Mouse (Mus musculus) embryonic facial prominence, embryonic 15.5 days (tissue): ENCODE measurements around the gene Fam111a. TPM values are rescaled to one million over a fixed set of nuclear protein-coding genes. Genes with fewer than 3 reads are reported as not detected.

Experiments
- ATAC-seq: fragments of 200-750 bp; cut with Nextera tagmentation; 2 replicates; pipeline ENCODE4 v1.8.0; 2017; ENCODE audit warnings: low read depth, moderate TSS enrichment; ENCODE audit not compliant: insufficient number of reproducible peaks, low FRiP score, low TSS enrichment
- H3K27ac ChIP-seq: fragments of 300-500 bp; sonication (generic); replicated peaks from 2 replicates; pipeline ENCODE4 v1.5.1; 2015; ENCODE audit warnings: mild to moderate bottlenecking, inconsistent platforms
- H3K27me3 ChIP-seq: fragments of 300-500 bp; sonication (generic); 2 replicates; pipeline ENCODE4 v1.6.1; 2015; ENCODE audit warnings: inconsistent platforms
- H3K36me3 ChIP-seq: fragments of 300-500 bp; sonication (generic); 2 replicates; pipeline ENCODE4 v1.6.1; 2015; ENCODE audit warnings: mild to moderate bottlenecking, inconsistent platforms
- H3K4me1 ChIP-seq: fragments of 300-500 bp; sonication (generic); 2 replicates; pipeline ENCODE4 v1.6.1; 2015; ENCODE audit warnings: inconsistent platforms
- H3K4me2 ChIP-seq: fragments of 300-500 bp; sonication (generic); replicated peaks from 2 replicates; pipeline ENCODE4 v1.6.1; 2015; ENCODE audit warnings: mild to moderate bottlenecking, inconsistent platforms
- H3K4me3 ChIP-seq: fragments of 300-500 bp; sonication (generic); replicated peaks from 2 replicates; pipeline ENCODE4 v1.5.1; 2015; ENCODE audit warnings: mild to moderate bottlenecking, inconsistent platforms
- H3K9ac ChIP-seq: fragments of 300-500 bp; sonication (generic); 2 replicates; pipeline ENCODE4 v1.6.1; 2015; ENCODE audit warnings: inconsistent platforms
- H3K9me3 ChIP-seq: fragments of 300-500 bp; sonication (generic); replicated peaks from 2 replicates; pipeline ENCODE4 v1.6.1; 2016; ENCODE audit warnings: inconsistent platforms
- WGBS: fragments of 180-500 bp; shearing (Covaris S2); methylation state at CpG from one replicate; pipeline ENCODE4 v1.1.7; 2015; 5-methylcytosine and 5-hydroxymethylcytosine counted together
- polyA plus RNA-seq: library from polyadenylated mRNA; unstranded; fragments of >200 nt; fragmentation: Nextera tagmentation; extraction: Ambion mirVana; gene quantifications from 2 replicates; pipeline ENCODE4 v1.2.1, GENCODE M21; 2015

Gene Fam111a
- polyA plus RNA-seq, 1 experiment from 2014 or later: 22.0 TPM

DNA sequence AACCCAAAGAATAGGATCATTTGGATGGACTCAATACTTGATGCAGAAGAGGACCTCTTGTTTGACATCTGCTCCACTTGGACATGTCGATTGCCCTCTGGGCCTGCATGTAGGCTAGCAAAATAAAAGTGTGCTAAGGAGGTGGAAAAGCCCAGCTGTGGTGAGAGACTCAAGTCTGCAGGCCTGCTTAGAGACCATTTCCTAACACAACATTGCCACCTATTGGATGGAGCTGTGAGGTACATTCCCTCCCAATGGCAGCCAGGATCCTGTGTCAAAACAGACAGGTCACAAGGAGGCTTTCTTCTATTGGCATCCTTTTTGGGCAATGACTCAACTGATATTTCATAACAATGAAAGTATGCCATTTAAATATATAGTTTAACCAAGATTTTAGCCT lies 46.4 kb downstream of the Fam111a start:
- peaks cover 5% of the 10 kb centered on the region for H3K4me1 ChIP-seq
- no peak overlapping the region for H3K9ac ChIP-seq
- ATAC-seq: no peak; the same call in 1 of the 2 replicates
- H3K4me3 ChIP-seq: no peak overlapping the region
- no peaks in the 10 kb centered on the region for H3K36me3 ChIP-seq
- no peaks in the 10 kb centered on the region for H3K9me3 ChIP-seq
- no peaks in the 10 kb centered on the region for H3K27me3 ChIP-seq
- no peak overlapping the region for H3K4me2 ChIP-seq
- 11% methylated on average over 1 of the region's 1 CpGs for WGBS
- H3K27ac ChIP-seq: no peak overlapping the region

DNA sequence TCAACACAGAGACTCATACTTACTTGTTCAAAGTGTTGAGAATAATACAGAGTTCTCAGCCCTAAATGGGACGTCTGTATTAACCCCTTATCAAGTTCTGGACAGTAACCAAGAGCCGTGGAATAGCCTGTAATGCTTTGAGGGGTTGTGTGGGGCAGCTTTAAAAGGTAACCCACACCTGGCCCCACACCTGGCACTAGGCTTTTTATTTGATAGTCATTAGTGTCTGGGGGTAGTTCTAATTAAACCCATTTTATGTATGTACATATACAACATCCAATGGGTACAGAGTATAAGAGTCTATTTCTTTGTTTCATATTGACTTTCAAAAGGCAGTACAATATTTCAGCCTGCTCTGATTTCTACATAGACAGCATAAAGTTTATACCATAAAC lies 49.6 kb downstream of the Fam111a start:
- no peak overlapping the region for H3K9ac ChIP-seq
- peak overlapping the region; percentile 64 for H3K4me3 ChIP-seq
- WGBS: 53% methylated on average over 2 of the region's 2 CpGs
- H3K27ac ChIP-seq: no peak overlapping the region
- peak overlapping the region; percentile 98 for H3K4me2 ChIP-seq
- no peaks in the 10 kb centered on the region for H3K36me3 ChIP-seq
- H3K27me3 ChIP-seq: no peaks in the 10 kb centered on the region
- no peaks in the 10 kb centered on the region for H3K9me3 ChIP-seq
- H3K4me1 ChIP-seq: peaks cover 5% of the 10 kb centered on the region
- ATAC-seq: peak; percentile 2; the same call in 1 of the 2 replicates

DNA sequence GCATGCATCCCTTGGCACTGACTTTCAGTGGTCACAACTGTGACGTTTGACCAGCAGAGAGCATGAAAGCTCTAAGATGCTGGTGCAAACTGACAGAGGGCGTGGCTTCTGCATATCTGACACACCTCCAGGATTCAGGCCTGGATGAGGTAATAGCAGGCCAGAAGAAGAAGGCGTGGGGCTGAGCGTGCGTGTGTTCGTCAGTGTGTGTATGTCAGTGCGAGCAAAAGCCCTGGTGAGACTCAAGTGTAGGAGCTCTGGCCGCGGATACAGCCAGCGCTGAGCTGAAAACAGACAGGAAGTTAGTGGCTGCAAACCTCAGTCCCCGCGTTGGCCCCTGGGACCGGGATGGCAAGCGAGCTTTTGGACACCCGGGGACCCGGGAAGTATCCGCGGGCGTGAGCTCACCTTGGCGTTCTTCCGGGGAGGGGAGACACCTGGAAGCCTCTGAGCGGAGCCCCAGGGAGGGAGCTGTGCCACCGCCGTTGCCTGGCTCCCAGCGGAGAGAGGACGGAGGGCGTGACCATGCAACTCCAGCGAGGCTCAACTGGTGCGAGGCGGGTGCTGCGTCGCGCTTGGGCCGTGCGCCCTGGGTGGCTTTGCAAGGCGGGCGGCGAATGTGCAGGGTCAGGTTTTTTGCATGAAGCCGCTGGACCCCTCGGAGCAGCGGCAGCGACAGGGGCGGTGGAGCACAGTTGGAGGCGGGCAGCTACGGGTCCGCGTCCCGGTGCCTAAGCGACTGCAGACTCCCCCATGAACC lies 50.2 kb downstream of the Fam111a start:
- Histone ChIP-seq H3K4me2 (peak overlapping the region; percentile 98), H3K4me3 (peak overlapping the region; percentile 64), H3K4me1 (peaks cover 5% of the 10 kb centered on the region), H3K9ac (peak overlapping the region; percentile 59), H3K27ac (peak overlapping the region; percentile 36; the same call in 1 of the 2 replicates), H3K36me3 (no peaks in the 10 kb centered on the region), H3K9me3 (no peaks in the 10 kb centered on the region), H3K27me3 (no peaks in the 10 kb centered on the region)
- ATAC-seq: peak; percentile 86
- WGBS: under 1% methylated on average over 49 of the region's 49 CpGs

DNA sequence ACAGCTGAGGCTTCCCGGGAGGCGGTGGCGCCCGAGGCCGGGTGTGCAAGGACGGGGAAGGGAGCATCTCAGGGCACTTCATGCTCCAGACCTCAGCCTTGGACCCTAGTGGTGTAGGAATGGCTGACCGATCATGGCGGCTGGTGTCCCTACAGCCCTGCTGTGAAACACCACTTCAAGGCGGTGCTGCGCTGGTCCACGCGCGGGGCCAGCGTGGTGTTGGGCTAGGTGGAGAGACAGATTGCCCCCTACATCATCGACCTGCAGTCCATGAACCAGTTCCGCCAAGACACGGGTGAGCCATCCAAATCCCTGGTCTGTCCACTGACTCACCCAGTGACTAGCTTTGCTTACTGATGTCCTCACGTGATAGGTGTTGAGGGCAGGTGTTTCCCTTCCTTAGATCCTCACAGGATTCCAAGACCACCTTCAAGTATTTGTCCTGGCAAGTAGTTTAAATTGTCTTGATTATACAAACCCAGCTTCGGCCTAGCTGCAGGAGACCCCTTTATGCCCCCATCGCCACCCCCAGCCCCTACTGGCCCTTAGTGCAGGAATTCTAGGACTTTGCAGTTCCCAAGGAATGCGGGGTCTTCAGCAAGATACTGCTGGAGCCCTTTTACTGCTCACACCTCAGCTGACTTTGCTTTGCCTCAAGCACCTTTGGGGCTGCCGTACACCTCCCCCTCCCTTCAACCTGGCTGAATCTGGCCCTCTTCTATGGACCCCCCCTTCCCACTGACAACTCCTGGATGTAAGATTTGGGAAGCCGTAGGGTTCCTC lies 50.9 kb downstream of the Fam111a start:
- Histone ChIP-seq H3K27ac (no peak overlapping the region), H3K27me3 (no peaks in the 10 kb centered on the region)
- peak; percentile 59 for ATAC-seq

DNA sequence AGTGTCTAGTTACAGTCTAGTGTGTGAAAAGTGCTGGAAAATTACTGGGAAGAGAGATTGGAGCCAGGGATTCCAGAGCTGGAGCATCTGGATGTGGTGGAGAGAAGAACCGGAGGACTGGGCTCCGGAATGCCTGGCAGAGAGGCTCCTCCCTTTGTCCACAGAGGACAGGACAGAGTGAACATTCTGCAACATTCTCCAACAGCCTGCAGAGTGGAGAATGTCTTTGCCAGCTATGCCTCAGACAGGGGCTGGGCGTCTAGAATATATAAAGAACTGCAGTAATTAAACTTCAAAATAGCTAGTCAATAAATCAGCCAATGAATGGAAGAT lies 51.5 kb downstream of the Fam111a start:
- peaks cover 5% of the 10 kb centered on the region for H3K4me1 ChIP-seq
- WGBS: 38% methylated on average over 3 of the region's 3 CpGs
- no peak overlapping the region for H3K27ac ChIP-seq
- no peak overlapping the region for H3K9ac ChIP-seq
- ATAC-seq: no peak
- peak overlapping the region; percentile 98 for H3K4me2 ChIP-seq
- H3K9me3 ChIP-seq: no peaks in the 10 kb centered on the region
- no peaks in the 10 kb centered on the region for H3K36me3 ChIP-seq
- H3K27me3 ChIP-seq: no peaks in the 10 kb centered on the region
- 0 out of 2 replicates have a peak overlapping the region, but pooled peaks have one; percentile 64 for H3K4me3 ChIP-seq

More for the DNA sequence above, 50.9 kb downstream of the Fam111a start:
- Histone ChIP-seq H3K9me3 (no peaks in the 10 kb centered on the region), H3K4me1 (peaks cover 5% of the 10 kb centered on the region), H3K9ac (peak overlapping the region; percentile 59), H3K36me3 (no peaks in the 10 kb centered on the region), H3K4me3 (peak overlapping the region; percentile 64), H3K4me2 (peak overlapping the region; percentile 98)
- 16% methylated on average over 23 of the region's 23 CpGs for WGBS

DNA sequence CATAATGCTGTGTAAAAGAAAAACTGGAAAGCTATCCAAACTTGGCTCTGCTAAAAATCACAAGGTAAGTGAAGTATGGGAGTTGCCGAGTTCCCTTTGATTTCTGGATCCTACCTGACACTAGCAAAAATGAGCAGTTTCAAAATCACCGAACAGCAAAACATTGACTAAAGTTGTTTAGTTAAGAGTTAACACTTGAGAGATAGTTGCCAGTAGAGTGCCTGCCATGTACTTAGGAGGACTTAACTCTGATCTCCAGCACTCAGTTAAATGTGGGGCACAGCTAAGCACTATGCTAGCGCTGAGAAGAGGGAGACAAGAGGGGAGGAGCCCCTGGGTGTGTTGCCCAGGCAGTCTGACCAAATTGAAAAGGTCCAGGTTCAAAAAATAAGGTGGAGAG lies 53.1 kb downstream of the Fam111a start:
- 68% methylated on average over 3 of the region's 3 CpGs for WGBS
- H3K4me3 ChIP-seq: no peak overlapping the region
- peaks cover 5% of the 10 kb centered on the region for H3K4me1 ChIP-seq
- no peaks in the 10 kb centered on the region for H3K36me3 ChIP-seq
- ATAC-seq: no peak
- H3K9ac ChIP-seq: no peak overlapping the region
- H3K4me2 ChIP-seq: no peak overlapping the region
- H3K27ac ChIP-seq: no peak overlapping the region
- no peaks in the 10 kb centered on the region for H3K27me3 ChIP-seq
- H3K9me3 ChIP-seq: no peaks in the 10 kb centered on the region

DNA sequence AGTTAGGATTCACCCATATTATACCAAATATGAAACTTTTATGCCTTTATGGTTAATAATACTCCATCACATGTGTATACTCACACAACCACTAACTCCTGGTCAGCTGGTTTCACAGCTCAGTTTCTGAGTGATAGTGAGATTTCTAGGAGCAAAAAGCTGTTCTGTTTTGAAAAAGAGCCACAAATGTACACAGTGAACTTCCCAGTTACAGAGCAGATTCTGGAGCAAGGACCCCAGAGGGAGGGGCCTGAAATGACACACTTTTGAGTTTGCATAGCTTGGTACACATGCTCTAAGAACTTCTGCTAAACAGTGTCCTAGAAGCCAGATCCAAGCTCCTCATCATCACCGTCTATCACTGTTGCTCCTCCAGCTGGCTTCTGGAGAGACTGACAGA lies 54.1 kb downstream of the Fam111a start, which contains the start of gene Gm4952:
Gene Gm4952 (plus strand): TSS at position 301 of the 400 bp plus-strand sequence.
- no peak for ATAC-seq
- 61% methylated on average over 1 of the region's 1 CpGs for WGBS
- H3K36me3 ChIP-seq: no peaks in the 10 kb centered on the region

DNA sequence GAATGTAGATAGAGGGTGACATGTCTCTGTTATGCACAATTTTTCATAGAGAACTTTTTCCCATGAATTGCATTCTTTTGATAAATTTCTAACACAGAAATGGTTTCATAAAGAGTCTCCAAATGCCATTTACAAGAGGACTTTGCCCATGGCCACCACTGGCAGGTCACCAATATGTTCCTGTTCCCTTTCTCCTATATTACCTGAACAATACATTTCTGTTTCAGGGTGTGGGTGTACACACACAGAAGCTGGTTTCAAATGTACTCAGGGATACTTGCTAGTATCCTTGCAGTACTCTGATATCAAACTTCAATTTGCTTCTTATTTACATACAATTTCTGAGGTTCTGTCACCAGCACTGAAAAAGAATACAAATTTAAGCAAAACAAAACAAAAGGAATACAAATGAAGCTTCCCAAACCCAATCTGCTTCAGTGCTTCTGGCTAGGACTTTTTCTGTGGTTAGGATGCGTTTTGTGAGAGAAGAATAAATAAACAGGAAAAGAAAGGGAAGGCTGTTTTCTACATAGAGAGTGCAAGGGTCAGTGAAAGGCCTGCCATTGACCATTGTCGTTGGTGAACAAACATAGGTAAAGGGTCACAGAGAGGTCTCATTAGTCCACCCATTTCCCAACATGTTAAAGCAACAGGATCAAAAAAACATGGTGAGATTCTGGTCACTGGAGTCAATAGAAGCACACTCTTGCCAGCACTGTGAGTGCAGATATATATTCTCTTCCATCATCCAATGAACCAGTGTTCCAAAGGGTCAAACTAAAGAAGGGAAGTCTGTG lies 55.3 kb downstream of the Fam111a start:
- ATAC-seq: no peak
- Histone ChIP-seq H3K9me3 (no peaks in the 10 kb centered on the region), H3K27ac (no peak overlapping the region), H3K4me2 (no peak overlapping the region), H3K27me3 (no peaks in the 10 kb centered on the region), H3K9ac (no peak overlapping the region), H3K36me3 (no peaks in the 10 kb centered on the region), H3K4me1 (peaks cover 5% of the 10 kb centered on the region; the same call in 1 of the 2 replicates), H3K4me3 (no peak overlapping the region)
- WGBS: 14% methylated on average over 2 of the region's 2 CpGs

More for the DNA sequence above, 54.1 kb downstream of the Fam111a start, which contains the start of gene Gm4952:
- Histone ChIP-seq H3K27me3 (no peaks in the 10 kb centered on the region), H3K9ac (no peak within 1 kb of the TSS), H3K4me2 (no peak within 1 kb of the TSS), H3K4me1 (peaks cover 5% of the 10 kb centered on the region), H3K9me3 (no peaks in the 10 kb centered on the region), H3K27ac (no peak within 1 kb of the TSS), H3K4me3 (no peak within 1 kb of the TSS)

DNA sequence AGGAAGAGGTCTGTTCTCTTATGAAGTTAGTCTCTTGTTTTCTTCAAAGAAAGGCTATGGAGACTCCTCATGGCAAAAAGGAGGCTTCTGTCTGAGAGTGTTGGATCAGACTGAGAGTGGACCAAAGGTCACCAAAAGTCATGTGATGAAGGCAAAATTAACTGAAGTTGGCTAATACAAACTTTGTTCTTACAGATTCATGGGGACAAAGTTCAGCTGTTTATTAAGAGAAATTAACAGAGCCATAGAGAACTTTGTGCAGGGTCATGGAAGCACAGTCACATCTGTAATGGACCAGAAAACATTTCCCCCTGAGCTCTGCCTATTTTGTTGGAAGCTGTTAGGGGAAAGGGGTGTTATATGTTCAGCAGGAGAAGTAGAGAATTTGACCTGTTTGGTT lies 62.8 kb downstream of the Fam111a start:
- no peaks in the 10 kb centered on the region for H3K27me3 ChIP-seq
- no peak for ATAC-seq
- no peaks in the 10 kb centered on the region for H3K36me3 ChIP-seq
- no peaks in the 10 kb centered on the region for H3K4me1 ChIP-seq
- H3K4me3 ChIP-seq: no peak overlapping the region
- H3K9ac ChIP-seq: no peak overlapping the region
- H3K4me2 ChIP-seq: no peak overlapping the region
- no peaks in the 10 kb centered on the region for H3K9me3 ChIP-seq
- H3K27ac ChIP-seq: no peak overlapping the region

DNA sequence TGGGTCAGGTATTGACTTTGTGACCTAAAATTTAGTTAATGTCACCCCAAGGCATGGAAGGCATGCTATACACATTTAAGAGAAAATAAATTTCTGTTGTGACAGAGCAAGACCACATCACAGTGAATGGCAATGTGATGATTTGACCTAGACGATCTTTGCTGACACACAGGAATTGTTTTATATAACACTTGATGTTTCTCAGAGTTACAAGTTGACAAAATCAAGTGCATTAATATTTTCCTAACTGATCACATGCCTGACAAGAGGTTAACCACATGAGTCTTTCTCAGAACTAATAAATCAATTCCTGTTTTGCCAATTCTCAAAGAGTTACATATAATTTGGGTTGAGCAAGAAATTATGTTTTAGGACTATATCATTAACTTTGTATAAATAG lies 68.1 kb downstream of the Fam111a start:
- H3K4me1 ChIP-seq: no peaks in the 10 kb centered on the region
- no peaks in the 10 kb centered on the region for H3K36me3 ChIP-seq
- ATAC-seq: no peak
- H3K27ac ChIP-seq: no peak overlapping the region
- H3K9ac ChIP-seq: no peak overlapping the region
- no peak overlapping the region for H3K4me3 ChIP-seq
- H3K4me2 ChIP-seq: no peak overlapping the region
- no peaks in the 10 kb centered on the region for H3K27me3 ChIP-seq
- H3K9me3 ChIP-seq: no peaks in the 10 kb centered on the region
- 64% methylated on average over 1 of the region's 1 CpGs for WGBS

DNA sequence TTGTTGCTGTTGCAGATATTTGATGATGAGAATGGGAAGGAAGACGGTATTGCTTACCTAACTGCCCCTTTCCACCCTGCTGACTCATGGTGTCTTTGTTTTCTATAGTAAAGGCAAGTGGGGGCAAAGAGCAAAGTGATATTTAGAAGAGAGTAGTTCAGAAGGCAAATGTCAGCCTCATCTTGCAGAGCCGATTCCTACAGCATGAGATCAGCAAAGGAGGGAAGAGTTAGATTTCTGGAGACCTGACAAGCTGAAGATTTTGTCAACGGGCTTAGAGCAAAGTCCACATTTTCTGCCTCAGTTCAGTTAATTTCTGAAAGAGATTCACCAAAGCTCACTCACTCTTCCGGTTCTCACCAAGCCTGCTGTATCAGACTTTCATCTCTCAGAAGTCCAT lies 87.6 kb downstream of the Fam111a start, which contains the start of gene Glyat:
Gene Glyat (plus strand): TSS at position 133 of the 400 bp plus-strand sequence.
- Histone ChIP-seq H3K27ac (no peak within 1 kb of the TSS), H3K9me3 (no peaks in the 10 kb centered on the region), H3K4me1 (no peaks in the 10 kb centered on the region), H3K4me3 (no peak within 1 kb of the TSS), H3K9ac (no peak within 1 kb of the TSS), H3K36me3 (no peaks in the 10 kb centered on the region), H3K4me2 (no peak within 1 kb of the TSS), H3K27me3 (no peaks in the 10 kb centered on the region)
- WGBS: 68% methylated on average over 4 of the region's 4 CpGs
- no peak for ATAC-seq
